Mouse (Mus musculus) C2C12 (cell line): Measurements from ENCODE around the gene Krtap8-1. TPM values are rescaled to one million over a fixed set of nuclear protein-coding genes. Genes with fewer than 3 reads are reported as not detected.

Experiments
- H3K27me3 ChIP-seq: one replicate; pipeline ENCODE4 v1.6.1; 2011; ENCODE audit not compliant: control insufficient read depth, insufficient read depth, insufficient read length
- H3K36me3 ChIP-seq: one replicate; pipeline ENCODE4 v1.6.1; 2011; ENCODE audit not compliant: control insufficient read depth, insufficient read depth
- H3K4me3 ChIP-seq: one replicate; pipeline ENCODE4 v1.5.1; 2011; ENCODE audit warnings: mild to moderate bottlenecking, control low read depth; ENCODE audit not compliant: poor library complexity, insufficient read depth, severe bottlenecking
- H3K79me2 ChIP-seq: one replicate; pipeline ENCODE4 v1.6.1; 2011; ENCODE audit not compliant: control insufficient read depth, insufficient read depth
- H3K79me3 ChIP-seq: one replicate; pipeline ENCODE4 v1.6.1; 2011; ENCODE audit warnings: low read depth, control low read depth
- H3ac ChIP-seq: one replicate; pipeline ENCODE3; 2011; ENCODE audit warnings: low read depth; ENCODE audit not compliant: control insufficient read depth, insufficient read length
- CEBPB ChIP-seq: IDR thresholded peaks from one replicate; pipeline ENCODE4 v1.6.1; 2011; ENCODE audit warnings: low read depth, mild to moderate bottlenecking, control low read depth, moderate library complexity
- CTCF ChIP-seq: IDR thresholded peaks from one replicate; pipeline ENCODE4 v1.5.1; 2011; ENCODE audit not compliant: control insufficient read depth, insufficient read depth, insufficient read length
- FOSL1 ChIP-seq: IDR thresholded peaks from one replicate; pipeline ENCODE4 v1.8.0; 2011; ENCODE audit warnings: mild to moderate bottlenecking, low read length; ENCODE audit not compliant: poor library complexity, insufficient read depth, severe bottlenecking
- MAX ChIP-seq: IDR thresholded peaks from one replicate; pipeline ENCODE4 v1.6.1; 2011; ENCODE audit warnings: mild to moderate bottlenecking, control low read depth
- MYOD1 ChIP-seq: IDR thresholded peaks from one replicate; pipeline ENCODE4 v1.6.1; 2011; ENCODE audit warnings: low read depth; ENCODE audit not compliant: control insufficient read depth, insufficient read length
- MYOG ChIP-seq: IDR thresholded peaks from one replicate; pipeline ENCODE4 v1.6.1; 2011; ENCODE audit not compliant: control insufficient read depth, insufficient read length; ENCODE audit errors: extremely low read depth
- USF1 ChIP-seq: IDR thresholded peaks from one replicate; pipeline ENCODE4 v1.6.1; 2011; ENCODE audit warnings: low read depth, mild to moderate bottlenecking, control low read depth, moderate library complexity
- polyA plus RNA-seq: library from polyadenylated mRNA; unstranded; fragments of >200 nt; fragmentation: generic; extraction: Trizol; gene quantifications from one replicate; pipeline ENCODE4 v1.2.1, GENCODE M21; 2012; ENCODE audit warnings: missing spikeins

The Krtap8-1 gene
- polyA plus RNA-seq, 1 experiment: not detected

DNA sequence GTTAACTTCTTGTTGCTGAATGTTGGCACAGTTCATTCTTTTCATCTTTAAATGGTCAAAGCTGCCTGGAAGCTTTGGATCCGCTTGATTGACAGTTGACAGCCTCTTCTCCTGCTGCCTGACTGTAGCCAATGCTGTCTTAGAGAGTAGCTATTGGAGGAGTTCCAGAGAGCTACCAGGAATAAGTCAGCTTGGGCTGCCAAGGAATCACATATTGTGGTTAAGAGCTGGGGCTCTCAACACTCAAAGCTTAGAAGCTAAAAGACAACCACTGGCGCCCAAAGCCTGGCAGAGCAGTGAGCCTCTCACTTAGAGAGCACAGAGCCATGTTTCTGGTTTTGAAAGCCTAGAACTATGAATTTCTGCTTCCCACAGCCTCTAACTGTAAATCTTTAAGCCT lies 32.8 kb upstream of the Krtap8-1 start:
- Histone ChIP-seq H3ac (no peak overlapping the region), H3K4me3 (no peak overlapping the region), H3K36me3 (no peaks in the 10 kb centered on the region), H3K27me3 (no peaks in the 10 kb centered on the region), H3K79me3 (no peaks in the 10 kb centered on the region), H3K79me2 (no peaks in the 10 kb centered on the region)
- TF ChIP-seq FOSL1: no peak
- TF ChIP-seq MAX: no peak
- no peak for TF ChIP-seq MYOG
- no peak for TF ChIP-seq USF1
- TF ChIP-seq CEBPB: no peak
- no peak for TF ChIP-seq MYOD1
- TF ChIP-seq CTCF: no peak

DNA sequence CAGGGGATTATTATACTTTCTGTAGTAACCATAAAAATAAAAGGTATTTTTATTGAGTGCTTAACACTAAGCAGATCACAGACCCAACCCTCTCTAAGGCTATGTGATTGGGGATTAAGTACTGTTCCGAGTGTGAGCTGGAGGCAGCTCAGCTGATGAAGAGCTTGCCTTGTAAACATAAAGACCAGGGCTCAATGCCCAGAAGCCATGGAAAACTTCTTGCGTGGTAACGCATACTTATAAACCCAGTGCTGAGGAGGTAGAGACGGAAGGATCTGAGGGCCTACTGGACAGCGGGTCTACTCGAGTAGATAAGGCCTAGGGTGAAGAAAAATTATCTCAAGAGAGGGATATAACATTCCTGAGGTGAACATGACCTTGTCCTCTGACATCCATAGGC lies 32.3 kb upstream of the Krtap8-1 start:
- H3K79me3 ChIP-seq: no peaks in the 10 kb centered on the region
- H3ac ChIP-seq: no peak overlapping the region
- TF ChIP-seq MYOG: no peak
- TF ChIP-seq MYOD1: no peak
- TF ChIP-seq MAX: no peak
- TF ChIP-seq USF1: no peak
- no peak for TF ChIP-seq CTCF
- no peak for TF ChIP-seq FOSL1
- no peak for TF ChIP-seq CEBPB
- no peak overlapping the region for H3K4me3 ChIP-seq
- H3K79me2 ChIP-seq: no peaks in the 10 kb centered on the region
- no peaks in the 10 kb centered on the region for H3K27me3 ChIP-seq
- H3K36me3 ChIP-seq: no peaks in the 10 kb centered on the region

DNA sequence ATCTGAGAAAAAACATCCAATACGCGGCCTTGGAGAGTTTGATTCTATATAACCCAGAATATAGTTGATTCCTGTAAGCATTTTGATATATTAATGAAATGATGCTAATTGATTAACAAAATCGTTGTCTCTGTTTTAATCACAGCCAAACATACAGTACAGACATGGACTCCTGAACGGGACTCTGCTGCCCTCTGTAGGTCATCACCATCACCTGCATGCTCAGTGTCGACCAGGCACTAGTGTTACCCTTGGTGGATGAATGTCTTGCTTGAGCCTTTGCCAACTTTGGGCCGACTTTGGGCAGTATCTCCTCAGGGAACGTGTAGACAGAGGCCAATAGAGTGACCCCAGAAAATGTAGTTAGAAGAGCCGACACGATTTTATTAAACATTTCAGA lies 29.9 kb upstream of the Krtap8-1 start:
- Histone ChIP-seq H3K27me3 (no peaks in the 10 kb centered on the region), H3K79me3 (no peaks in the 10 kb centered on the region), H3K36me3 (no peaks in the 10 kb centered on the region), H3K4me3 (no peak overlapping the region), H3ac (no peak overlapping the region), H3K79me2 (no peaks in the 10 kb centered on the region)
- TF ChIP-seq CEBPB: no peak
- TF ChIP-seq MYOD1: no peak
- no peak for TF ChIP-seq MAX
- no peak for TF ChIP-seq FOSL1
- TF ChIP-seq CTCF: peak; percentile 20

DNA sequence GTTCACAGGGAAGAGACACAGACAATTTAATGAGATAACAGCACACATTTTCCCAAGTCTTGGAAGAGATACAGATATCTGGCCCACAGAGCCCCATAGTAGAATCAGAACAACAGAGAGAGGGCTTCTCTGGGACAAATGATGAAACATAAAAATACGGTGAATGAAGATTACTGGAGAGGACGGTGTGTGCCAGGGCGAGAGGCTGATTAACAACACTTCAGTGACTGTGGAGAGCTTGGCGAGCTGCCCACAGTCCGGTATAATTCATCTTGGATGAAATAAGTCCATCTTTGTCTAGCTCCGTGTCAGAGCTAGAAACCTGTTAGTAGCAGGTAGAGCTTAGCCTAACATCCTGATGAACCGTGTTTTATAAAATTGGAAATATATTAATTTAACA lies 25.7 kb upstream of the Krtap8-1 start:
- no peaks in the 10 kb centered on the region for H3K36me3 ChIP-seq
- no peaks in the 10 kb centered on the region for H3K27me3 ChIP-seq
- no peak for TF ChIP-seq FOSL1
- no peak for TF ChIP-seq USF1
- TF ChIP-seq CEBPB: no peak
- TF ChIP-seq MAX: no peak
- TF ChIP-seq CTCF: no peak
- TF ChIP-seq MYOD1: no peak
- no peak for TF ChIP-seq MYOG
- H3K79me3 ChIP-seq: no peaks in the 10 kb centered on the region
- no peak overlapping the region for H3ac ChIP-seq
- H3K4me3 ChIP-seq: no peak overlapping the region
- no peaks in the 10 kb centered on the region for H3K79me2 ChIP-seq

DNA sequence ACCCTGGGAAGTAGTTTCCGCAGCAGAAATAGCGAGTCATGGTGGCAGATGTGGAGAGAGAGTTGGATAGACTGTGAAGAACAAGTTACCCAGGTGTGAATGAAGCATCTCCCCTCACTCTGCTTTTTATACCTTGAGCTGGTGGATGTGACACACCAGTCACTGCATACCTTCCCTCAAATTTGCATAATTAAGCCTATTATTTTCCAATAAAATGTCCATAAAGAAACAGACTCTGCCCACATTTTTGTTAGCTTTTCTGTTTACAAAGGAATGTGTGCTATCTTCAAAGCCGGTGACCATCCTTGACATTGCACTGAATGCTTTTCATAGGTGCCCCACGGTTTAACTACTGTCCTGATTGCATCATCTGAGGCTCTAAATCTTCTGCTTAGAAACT lies 20.5 kb upstream of the Krtap8-1 start, which contains the start of gene Krtap7-1:
TSS of gene Krtap7-1 (minus strand) at position 101 of the 400 bp plus-strand sequence.
- Histone ChIP-seq H3K4me3 (no peak within 1 kb of the TSS), H3K79me3 (no peaks in the 10 kb centered on the region), H3ac (no peak within 1 kb of the TSS), H3K27me3 (no peaks in the 10 kb centered on the region), H3K36me3 (no peaks in the 10 kb centered on the region), H3K79me2 (no peaks in the 10 kb centered on the region)
- TF ChIP-seq FOSL1 (no peak), MYOG (no peak), MAX (no peak), USF1 (no peak), CTCF (no peak), CEBPB (no peak), MYOD1 (no peak)

DNA sequence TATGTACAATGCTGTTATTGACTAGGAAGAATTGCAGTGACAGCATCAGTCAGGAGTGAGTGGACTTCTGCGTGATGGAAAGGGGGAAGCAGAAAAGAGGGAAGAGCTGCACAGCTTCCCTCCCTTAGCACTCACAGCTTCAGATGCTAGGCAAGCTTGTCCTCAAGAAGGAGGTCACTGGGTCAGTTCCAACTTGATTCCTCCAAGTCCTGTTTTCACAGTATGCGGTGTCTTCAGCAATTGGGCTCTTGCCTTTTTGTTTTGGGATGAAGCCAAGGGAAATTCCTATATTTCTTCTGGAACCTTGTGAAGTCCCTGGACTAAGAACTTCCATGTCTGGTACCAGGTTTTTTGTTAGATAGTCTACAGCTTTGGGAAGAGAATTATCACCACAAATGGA lies 15.8 kb upstream of the Krtap8-1 start:
- Histone ChIP-seq H3K79me2 (no peaks in the 10 kb centered on the region), H3K27me3 (no peaks in the 10 kb centered on the region), H3K36me3 (no peaks in the 10 kb centered on the region), H3K4me3 (no peak overlapping the region), H3ac (no peak overlapping the region), H3K79me3 (no peaks in the 10 kb centered on the region)
- no peak for TF ChIP-seq MYOD1
- TF ChIP-seq MAX: no peak
- TF ChIP-seq MYOG: no peak
- TF ChIP-seq CEBPB: no peak
- no peak for TF ChIP-seq USF1
- TF ChIP-seq FOSL1: no peak
- TF ChIP-seq CTCF: no peak
